Mouse (Mus musculus): ENCODE data around the gene Efcab8. TPM values are rescaled to one million over a fixed set of nuclear protein-coding genes. Genes with fewer than 3 reads are reported as not detected.

Efcab8 gene
- polyA plus RNA-seq (2017; shearing (Covaris generic)): 0.17 TPM

GRCm38 (mm10) chr2:153779394-153779981 is at the start of gene Efcab8:
Gene Efcab8, plus strand, starts transcription at chr2:153779931.

GRCm38 (mm10) chr2:153740500-153741436 is 39.0 kb upstream of the Efcab8 start, which contains the start of gene Mapre1:
Gene Mapre1, plus strand, starts transcription at chr2:153741274.

GRCm38 (mm10) chr2:153870984-153871383 is 91.3 kb downstream of the Efcab8 start, which contains the start of gene Sun5:
Gene Sun5, minus strand, starts transcription at chr2:153871084.

GRCm38 (mm10) chr2:153874745-153875144 is 95.0 kb downstream of the Efcab8 start, which contains the start of gene Bpifb2:
Gene Bpifb2, plus strand, starts transcription at chr2:153875045.

Other genes starting within 250 kb of the Efcab8 start
- gene Nol4l, start 250.0 kb upstream of the Efcab8 start, polyA plus RNA-seq (2017; shearing (Covaris generic)): 7.8 TPM
- 133 TPM for gene Commd7, start 147.2 kb upstream of the Efcab8 start, polyA plus RNA-seq (2017; shearing (Covaris generic))
- 9.9 TPM for gene Dnmt3b, start 130.5 kb upstream of the Efcab8 start, polyA plus RNA-seq (2017; shearing (Covaris generic))
- gene Dnmt3c, start 83.3 kb upstream of the Efcab8 start, polyA plus RNA-seq (2017; shearing (Covaris generic)): not detected
- gene Mapre1, start 38.7 kb upstream of the Efcab8 start, polyA plus RNA-seq (2017; shearing (Covaris generic)): 194 TPM
- not detected for gene Sun5, start 91.2 kb downstream of the Efcab8 start, polyA plus RNA-seq (2017; shearing (Covaris generic))
- gene Bpifb2, start 95.1 kb downstream of the Efcab8 start, polyA plus RNA-seq (2017; shearing (Covaris generic)): not detected
- gene Bpifb6, start 120.5 kb downstream of the Efcab8 start, polyA plus RNA-seq (2017; shearing (Covaris generic)): not detected
- not detected for gene Bpifb3, start 138.3 kb downstream of the Efcab8 start, polyA plus RNA-seq (2017; shearing (Covaris generic))
- not detected for gene Bpifb4, start 158.3 kb downstream of the Efcab8 start, polyA plus RNA-seq (2017; shearing (Covaris generic))
- gene Bpifa6, start 195.0 kb downstream of the Efcab8 start, polyA plus RNA-seq (2017; shearing (Covaris generic)): not detected
- gene Bpifa2, start 228.3 kb downstream of the Efcab8 start, polyA plus RNA-seq (2017; shearing (Covaris generic)): 341 TPM